Mouse (Mus musculus) gonadal fat pad, adult 2 months (tissue): ENCODE data around the gene Serf1. TPM values are rescaled to one million over a fixed set of nuclear protein-coding genes. Genes with fewer than 3 reads are reported as not detected.
"Not testable (repeated sequence)": the region's sequence is repeated elsewhere in the genome, so short reads cannot be mapped to it uniquely, and the experiment has no call there.

Experiments
- DNase-seq: peaks from one replicate; pipeline ENCODE4 v3.0.0-alpha.2; 2012; ENCODE audit warnings: low read depth
- polyA plus RNA-seq: library from polyadenylated mRNA; depleted of rRNA; stranded (reverse); fragments of >200 nt; gene quantifications from 2 replicates; pipeline ENCODE4 v1.2.3, GENCODE M21; 2012; rRNA removed

The Serf1 gene
- 4.7 and 9.7 TPM in 2 replicates for polyA plus RNA-seq

DNA sequence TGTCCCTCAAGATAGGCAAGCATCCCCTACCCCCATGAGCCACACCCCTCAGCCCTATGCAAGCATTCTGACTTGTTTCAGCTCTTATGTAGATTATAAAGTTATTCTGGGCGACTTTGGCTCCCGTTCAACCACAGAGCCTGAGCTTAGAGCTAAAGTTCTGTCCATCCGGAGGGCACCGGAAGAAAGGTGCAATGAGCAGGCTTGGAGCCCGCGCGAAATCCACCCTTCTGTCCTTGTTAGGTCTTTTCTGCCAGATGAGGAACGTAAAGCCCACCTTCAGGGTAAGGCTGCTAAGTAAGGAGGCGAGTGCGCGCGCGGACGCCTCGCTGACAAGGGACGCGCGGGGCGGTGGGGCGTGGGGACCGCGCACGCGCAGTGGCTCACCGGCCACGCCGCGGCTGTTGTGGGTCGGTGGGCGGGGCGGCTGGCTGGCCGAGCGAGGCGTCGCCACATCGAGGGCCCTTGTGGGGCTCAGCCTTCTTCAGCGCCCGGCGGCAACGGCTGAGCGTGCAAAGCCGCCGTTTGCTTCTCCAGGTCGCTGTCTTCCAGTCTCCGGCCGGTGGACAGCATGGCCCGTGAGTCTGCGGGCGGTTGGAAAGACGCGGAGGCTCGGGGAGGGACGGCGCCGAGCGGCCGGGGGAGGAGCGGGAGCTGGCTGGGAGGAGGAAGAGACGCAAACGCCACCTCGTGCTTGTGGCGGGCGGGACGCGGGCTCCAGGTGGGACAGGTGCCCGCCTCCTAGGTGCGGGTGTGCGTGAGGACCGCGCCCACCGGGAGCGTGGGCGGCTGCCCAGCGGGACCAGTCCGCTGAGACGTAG lies at the start of gene Serf1:
Gene Serf1 (plus strand): TSS at position 361 of the 821 bp plus-strand sequence.
- no peak for DNase-seq

DNA sequence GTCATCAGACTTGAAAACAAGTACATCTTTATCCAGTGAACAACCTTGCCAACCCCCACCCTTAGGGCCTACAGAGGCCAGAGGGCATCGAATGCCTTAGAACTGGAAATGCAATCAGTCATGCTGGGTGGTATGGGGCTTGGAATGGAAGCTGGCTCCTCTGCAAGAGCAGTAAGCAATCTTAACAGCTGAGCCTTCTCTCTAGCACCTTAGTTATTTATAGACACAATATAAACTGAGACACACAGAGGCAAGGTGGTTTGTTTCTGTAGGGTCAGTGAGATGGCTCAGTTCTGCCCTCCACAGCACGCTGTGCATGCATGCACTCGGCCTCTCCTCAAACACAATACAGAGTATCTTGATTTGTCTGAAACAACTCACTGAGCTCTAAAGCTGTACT lies 43.9 kb upstream of the Serf1 start:
- no peak for DNase-seq

DNA sequence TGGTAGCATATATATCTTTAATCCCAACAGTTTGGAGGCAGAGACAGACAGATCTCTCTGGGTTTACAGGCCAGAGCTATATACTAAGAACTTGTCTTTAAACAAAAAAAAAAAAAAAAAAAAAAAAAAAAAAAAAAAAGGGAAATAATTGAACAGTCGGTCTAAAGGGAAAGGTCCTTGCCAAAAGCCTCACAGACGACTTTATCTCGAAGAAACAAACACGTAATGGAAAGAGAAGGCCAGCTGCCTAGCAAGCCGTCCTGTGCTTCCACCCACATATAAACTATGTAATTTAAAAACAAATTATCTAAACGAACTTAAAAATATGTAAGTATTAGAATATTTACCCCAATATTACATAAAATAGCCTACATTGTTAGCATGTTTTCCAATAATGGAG lies 40.0 kb upstream of the Serf1 start:
- no peak for DNase-seq

DNA sequence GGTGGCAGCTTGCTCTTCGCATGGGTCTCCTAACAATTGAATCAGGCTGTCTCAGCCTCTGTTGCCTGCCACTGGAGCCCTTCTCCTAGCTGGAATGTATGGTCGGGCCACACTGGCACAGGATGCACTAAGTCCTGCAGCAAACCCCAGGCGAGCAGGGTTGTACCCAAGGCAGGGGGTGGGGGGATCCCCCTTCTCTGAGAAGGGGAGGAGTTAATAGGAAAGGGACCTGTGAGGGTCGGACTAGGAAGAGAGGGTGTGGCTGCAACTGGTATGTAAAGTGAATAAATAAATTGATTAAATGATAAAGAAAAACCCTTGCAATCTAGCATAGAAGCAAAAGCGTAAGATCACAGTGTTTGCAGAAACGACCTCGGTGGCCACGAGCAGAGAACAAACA lies 36.3 kb upstream of the Serf1 start:
- DNase-seq = no peak

DNA sequence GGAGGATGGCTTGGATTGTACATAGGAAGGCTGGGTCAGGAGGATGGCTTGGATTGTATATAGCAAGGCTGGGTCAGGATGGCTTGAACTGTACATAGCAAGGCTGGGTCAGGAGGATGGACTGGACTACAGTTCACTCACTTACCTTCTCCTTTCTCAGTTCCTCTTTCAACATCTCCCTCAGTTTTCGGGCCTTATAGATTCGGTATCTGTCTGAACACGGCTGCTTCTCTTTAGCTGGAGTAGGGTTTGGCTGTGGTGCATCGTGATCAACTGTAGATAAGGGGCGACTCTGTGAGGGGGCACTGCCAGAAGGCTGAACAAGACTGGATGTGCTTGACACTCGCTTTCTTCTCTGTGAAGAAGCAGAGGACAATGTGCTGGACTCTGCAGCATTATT lies 9.0 kb upstream of the Serf1 start:
- DNase-seq = no peak

DNA sequence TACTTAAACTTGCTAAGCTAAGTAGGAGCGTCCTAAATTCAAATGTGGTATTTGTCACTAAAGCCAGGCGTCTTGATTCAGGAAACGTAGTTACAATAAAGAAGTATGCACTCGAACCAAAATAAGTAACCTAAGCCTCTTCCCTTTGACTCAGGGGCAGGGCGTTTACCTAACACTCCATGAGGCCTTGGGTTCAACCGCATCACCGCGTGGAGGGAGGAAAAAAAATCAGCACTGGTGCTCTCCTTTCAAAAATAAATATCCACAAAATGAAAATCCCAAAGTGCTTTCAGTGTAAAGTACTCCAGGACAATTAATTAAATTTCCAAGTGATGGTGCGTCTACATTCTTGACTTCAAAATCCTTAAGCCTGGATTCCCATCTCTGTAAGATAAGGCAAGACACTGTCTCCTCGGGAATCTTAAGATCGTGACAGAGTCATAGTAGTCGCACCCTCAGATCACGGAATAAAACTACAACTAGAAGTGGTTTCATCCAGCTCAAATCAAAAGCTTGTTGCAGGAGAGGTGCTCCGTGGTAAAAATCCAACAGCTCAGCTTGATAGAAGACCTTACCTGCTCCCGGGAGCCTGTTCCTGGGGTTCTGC lies 4.7 kb upstream of the Serf1 start:
- no peak for DNase-seq

DNA sequence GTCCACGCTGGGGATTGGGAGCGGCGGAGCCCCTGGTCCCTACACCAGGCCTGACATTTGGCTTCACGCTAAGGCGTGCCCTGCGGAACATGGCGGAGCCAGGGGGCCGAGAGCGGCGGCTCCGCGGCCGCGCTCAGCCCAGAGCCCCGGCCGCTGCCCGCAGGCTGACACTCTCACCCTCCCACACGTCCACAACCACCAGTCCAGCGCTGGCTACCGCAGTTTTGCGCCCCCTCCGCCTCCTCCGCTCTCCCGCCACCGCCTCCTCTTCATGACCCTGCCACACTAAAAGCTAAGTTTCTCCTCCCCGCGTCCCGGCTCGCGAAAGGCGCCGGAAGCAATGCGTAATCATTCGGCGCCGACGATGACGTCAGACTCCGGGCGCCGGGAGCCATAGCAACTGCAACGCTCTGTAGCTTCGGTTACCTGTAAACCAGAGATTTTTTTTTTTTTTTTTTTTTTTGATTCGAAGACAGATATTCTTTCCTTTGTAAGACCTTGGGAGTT lies 4.0 kb upstream of the Serf1 start, which contains the start of gene Bdp1:
Gene Bdp1 (minus strand): TSS at position 323 of the 507 bp plus-strand sequence.
- no peak for DNase-seq

DNA sequence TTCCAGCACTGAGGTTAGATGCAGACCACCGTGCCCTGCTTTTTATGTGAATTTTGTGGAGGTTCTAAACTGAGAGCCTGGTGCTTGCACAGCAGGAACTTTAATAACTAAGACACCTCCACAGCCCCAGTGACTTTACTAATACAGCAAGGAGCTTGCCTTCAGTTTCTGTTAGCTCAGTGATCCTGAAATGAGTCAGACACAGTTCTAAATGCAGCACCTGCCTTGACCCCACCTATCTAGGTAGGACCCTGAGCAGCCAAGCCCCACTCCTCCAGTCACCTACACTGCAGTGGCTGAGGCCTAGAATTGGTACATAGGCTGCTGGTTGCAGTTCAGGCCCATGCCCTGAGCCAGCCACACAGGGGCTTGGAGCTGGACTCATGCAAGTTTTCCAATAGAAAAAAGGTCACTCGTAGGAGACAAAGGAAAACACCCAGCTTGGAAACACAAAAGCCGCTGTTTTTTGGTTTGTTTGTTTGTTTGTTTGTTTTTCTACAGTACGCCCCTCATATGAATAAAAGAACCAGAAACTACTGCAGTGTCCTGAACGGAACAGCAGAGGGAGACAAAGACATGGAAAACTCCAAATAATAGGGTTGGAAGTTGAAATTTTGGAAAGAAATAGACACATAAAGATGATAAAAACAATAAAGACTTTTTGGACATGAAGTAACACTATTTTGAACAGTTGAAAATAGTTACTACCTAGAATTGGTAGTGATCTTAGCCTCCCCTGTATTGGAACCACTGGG lies 4.6 kb downstream of the Serf1 start:
- DNase-seq = no peak

DNA sequence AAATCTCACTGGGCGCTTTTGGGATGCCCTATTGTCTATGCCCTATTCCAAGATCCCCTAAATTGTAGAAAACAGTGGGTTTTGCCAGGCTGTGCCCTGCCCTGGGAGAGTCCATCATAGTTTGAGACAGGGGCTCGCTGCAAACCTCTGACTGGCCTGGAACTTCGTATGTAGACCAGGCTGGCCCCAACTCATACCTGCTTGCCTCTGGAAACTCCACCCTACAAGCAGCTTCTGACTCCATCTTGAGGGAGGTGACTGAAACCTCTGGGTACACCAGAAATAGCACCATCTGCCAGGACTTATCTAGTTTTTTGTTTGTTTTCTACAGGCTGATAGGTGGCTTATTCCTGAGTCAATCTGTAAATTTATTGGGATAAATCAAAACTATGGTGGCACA lies 16.2 kb downstream of the Serf1 start:
- no peak for DNase-seq

DNA sequence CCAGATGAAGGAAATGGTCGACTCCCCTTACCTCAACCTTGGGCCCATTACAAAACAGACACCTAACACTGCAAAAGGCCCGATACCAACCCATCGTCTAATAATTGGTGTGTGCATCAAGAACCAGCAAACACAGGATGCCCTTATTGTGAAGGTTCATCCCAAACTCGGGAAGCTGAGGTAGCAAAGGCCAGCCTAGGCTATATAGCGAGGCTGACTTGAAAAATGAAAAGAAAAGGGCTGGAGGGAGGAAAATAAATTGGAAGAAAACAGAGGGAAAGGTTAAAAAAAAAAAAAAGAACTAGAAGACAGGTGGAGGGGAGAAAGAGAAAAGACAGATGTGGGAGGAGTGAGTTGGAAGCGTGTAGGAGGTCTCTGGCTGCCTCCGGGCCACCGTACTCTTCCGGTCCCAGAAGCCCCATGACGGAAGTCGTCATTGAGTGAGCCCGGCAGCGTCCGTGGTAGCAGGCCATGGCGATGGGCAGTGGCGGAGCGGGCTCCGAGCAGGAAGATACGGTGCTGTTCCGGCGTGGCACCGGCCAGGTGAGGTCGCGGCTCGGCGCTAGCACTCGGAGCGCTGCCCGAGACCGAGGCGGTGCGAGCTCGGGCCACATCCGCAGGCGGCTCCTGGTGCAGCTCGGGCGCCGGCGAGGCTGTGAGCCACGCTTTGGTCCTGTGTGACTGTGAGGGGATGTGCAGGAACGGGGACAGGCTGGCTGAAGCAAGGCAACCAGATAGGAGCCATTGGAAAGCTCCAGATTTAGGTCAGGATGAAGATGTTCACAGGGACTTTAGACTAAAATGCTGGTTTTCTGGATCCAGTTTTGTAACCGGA lies 16.8 kb downstream of the Serf1 start, which contains the start of gene Smn1:
Gene Smn1 (plus strand): TSS at position 430 of the 835 bp plus-strand sequence.
- DNase-seq = no peak

DNA sequence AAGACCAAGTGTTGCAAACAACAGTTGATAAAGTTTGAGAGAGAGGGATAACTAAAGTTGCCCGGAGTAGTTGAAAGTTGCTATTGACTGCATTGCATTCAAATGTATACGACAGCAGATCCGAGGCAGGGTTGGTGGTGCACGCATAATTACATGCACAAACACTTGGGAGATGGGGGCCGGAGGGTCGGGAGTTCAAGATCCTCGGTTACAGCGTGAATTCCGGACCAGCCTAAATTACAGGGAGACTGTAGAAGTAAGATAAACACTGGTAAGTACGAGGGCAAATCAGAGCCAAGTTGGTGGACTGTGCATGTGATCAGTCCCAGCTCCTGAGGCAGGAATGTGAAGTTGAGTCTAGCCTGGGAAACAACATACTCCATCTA lies 17.4 kb downstream of the Serf1 start:
- DNase-seq = no peak

DNA sequence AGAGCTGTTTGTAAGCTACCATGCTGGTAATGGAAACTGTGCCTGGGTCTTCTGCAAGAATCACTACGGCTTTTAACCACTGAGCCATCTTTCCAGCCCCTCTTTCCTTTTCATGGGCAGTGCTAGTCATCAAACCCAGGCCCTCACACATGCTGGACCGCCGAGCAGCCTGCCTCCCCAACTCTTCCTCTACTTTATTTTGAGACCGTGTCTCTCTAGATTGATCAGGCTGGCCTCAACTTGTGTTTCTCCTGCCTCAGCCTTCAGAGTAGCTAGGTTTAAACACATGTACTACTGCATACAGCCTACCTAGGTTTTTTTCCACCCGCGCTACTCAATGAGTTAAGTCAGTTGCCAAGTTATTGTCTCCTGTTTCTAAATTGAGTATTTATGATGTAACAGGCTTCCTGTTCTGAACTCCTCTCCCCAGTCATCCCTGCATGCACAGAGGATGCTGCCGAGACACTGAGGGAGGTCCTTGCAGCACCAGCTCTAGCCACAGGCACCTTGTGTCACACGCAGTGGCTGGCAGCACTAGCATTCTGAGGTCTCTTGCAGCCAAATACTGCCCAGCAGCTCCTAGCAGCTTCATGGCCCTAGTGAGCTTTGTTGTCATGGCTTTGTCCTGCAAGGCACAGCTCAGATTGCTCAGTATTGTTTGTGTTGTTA lies 34.0 kb downstream of the Serf1 start:
- DNase-seq = no peak

DNA sequence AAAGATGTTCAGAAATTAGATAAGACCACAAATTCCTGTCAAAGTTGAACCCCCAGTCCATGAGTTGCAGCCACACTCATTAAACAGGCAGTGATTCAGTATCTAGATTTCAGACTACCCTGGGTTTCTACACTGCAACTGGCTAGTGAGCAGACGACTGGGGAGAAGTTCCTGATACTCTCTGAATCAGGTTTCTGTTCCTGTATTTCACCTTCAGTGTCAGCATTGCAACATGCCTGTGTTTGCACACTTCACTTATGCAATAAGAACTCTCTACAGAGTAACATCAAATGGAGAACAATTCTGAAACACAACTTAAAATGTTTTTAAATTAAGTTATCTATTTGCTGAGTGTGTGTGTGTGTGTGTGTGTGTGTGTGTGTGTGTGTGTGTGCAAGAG lies 44.8 kb downstream of the Serf1 start:
- DNase-seq = peak; percentile 62

DNA sequence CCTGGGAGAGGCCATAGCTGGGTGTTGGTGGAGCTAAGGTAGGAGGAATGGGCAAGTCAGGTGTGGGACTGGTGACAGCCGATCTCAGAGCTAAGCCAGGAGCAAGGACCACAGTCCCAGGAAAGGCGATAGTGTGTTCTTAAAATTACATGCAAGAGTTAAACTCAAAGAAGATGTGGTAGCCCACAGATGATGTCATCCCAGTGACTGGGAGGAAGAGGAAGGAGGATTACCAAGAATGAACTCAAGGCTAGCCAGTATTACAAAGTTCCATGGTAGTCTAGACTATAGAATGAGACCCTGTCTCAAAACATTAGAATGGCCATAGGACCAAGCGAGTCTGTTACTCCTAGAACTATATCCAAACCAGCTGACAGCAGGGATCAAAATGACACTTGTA lies 48.8 kb downstream of the Serf1 start:
- no peak for DNase-seq

DNA sequence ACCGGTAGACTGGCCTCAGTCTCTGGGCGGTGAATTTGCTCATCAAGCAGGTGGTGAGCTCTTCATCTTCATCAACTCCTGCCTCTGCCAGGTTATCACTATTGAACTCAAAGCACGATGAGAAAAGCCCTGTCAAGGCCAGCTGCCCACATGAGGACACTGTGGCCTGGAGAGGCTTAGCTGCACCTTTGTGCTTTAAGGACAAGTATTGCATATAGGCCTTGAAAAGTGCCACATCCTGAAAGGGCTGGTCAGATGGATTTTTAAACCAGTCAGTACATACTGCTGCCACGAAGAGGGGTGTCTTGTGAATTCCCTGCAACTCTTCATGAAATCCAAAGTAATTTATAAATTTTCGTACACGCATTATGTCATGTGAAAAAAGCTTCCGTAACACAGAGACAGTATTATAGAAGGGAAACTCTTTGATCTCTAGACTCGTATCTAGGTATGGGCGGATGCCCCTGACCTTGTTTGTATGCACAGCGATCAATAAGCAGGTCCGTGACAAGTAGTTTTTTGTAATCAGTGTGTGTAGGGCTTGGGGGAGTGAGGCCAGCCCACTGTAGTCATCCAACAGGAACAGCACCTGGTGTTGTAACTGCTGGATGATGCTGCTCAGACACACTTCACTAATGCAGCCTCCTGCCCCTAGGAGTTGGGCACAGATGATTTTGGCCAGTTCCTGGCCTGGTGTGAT lies 53.5 kb downstream of the Serf1 start:
- not testable (repeated sequence) for DNase-seq

DNA sequence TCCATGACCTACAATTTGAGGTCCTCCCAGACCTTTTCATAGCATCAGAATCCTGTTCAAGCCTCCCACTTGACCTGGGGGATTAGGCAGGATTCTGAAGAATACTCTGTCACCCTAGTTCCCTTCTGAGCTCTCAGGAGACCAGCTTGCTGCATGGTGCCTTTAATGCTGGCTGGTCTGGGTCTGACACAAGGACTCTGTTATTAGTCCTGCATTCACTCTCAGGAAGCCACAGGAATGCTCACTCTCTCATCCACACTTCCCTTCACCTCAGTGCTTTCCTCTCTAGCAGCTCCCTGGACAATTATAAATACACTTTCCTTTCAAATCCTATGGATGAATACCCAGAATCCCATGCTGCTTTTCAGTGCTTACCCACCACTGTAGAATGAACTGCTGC lies 54.7 kb downstream of the Serf1 start:
- not testable (repeated sequence) for DNase-seq
